Mouse (Mus musculus): ENCODE measurements around the gene Cyb561. TPM values are rescaled to one million over a fixed set of nuclear protein-coding genes. Genes with fewer than 3 reads are reported as not detected.

The Cyb561 gene
- polyA plus RNA-seq (2015; fragmentation: Nextera tagmentation; extraction: Ambion mirVana) = 41.3 and 42.2 TPM in 2 replicates

GRCm38 (mm10) chr11:105952911-105953386 is at the start of gene Cyb561:
TSS of gene Cyb561 (minus strand) at chr11:105953336.
- no peak for ATAC-seq (ENCODE audit: low FRiP score)
- no peaks in the 10 kb centered on the region for H3K4me1 ChIP-seq
- 79% methylated on average over 12 of the region's 12 CpGs for WGBS
- no peak within 1 kb of the TSS for H3K4me2 ChIP-seq
- H3K36me3 ChIP-seq = no peaks in the 10 kb centered on the region
- 0 out of 2 replicates have a peak, but pooled peaks cover 3% of the 10 kb centered on the region for H3K27me3 ChIP-seq (replicated peaks)
- no peak within 1 kb of the TSS for H3K9ac ChIP-seq (replicated peaks)
- H3K4me3 ChIP-seq (replicated peaks) = no peak within 1 kb of the TSS
- H3K27ac ChIP-seq (replicated peaks) = no peak within 1 kb of the TSS
- no peaks in the 10 kb centered on the region for H3K9me3 ChIP-seq (replicated peaks)

DNA sequence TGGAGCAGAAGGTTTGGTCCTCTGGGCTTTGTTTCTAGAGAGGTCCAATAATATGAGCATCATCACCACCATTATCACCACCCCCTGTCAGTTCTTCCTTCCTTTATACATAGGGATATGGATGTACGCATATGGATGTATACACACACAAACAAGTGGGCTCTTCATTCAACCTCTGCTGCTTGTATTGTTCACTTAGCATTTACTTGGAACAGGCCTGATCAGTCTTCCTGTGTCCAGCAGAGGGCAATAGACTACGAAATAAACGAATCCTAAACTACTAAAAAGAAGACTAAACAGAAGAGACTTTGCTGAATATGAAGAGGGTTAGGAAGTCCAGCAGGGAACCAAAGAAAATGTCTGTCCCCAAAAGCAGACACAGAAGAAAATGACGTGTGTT is 48.6 kb upstream of the Cyb561 start:
- WGBS = 41% methylated on average over 4 of the region's 4 CpGs
- no peak overlapping the region for H3K9ac ChIP-seq (replicated peaks)
- no peak overlapping the region for H3K4me2 ChIP-seq
- H3K27me3 ChIP-seq (replicated peaks) = no peaks in the 10 kb centered on the region
- H3K4me3 ChIP-seq (replicated peaks) = no peak overlapping the region
- H3K36me3 ChIP-seq = no peaks in the 10 kb centered on the region
- H3K4me1 ChIP-seq = peaks cover 5% of the 10 kb centered on the region
- no peaks in the 10 kb centered on the region for H3K9me3 ChIP-seq (replicated peaks)
- ATAC-seq (ENCODE audit: low FRiP score) = no peak
- H3K27ac ChIP-seq (replicated peaks) = no peak overlapping the region

DNA sequence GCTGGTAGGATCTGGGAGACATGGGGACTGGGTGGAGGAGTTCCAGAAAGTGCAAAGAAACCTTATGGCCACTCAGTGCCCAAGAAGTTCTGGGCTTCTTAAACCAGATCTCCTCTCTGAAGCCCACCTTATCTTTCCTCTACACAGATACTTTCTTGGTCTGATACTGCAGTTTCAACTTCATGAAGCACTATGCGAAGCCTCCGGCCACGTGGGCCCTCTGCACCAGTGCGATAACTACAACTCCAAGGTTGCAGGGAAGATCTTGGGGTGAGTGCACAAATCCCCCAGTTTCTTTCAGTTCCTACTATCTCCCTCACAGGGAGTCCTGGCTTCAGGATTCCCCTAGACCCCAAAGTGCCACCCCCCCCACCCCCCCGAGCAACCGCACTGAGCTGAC is 46.9 kb upstream of the Cyb561 start:
- 94% methylated on average over 6 of the region's 6 CpGs for WGBS
- no peaks in the 10 kb centered on the region for H3K4me1 ChIP-seq
- no peak overlapping the region for H3K4me2 ChIP-seq
- H3K36me3 ChIP-seq = no peaks in the 10 kb centered on the region
- no peak overlapping the region for H3K4me3 ChIP-seq (replicated peaks)
- no peak for ATAC-seq (ENCODE audit: low FRiP score)
- H3K9ac ChIP-seq (replicated peaks) = no peak overlapping the region
- no peak overlapping the region for H3K27ac ChIP-seq (replicated peaks)
- no peaks in the 10 kb centered on the region for H3K9me3 ChIP-seq (replicated peaks)
- H3K27me3 ChIP-seq (replicated peaks) = no peaks in the 10 kb centered on the region

- Histone ChIP-seq H3K4me2 (no peak within 1 kb of the TSS), H3K9ac (replicated peaks) (no peak within 1 kb of the TSS)
- no peak for ATAC-seq (ENCODE audit: low FRiP score)
Observed at GRCm38 (mm10) chr11:105994375-105994774, 41.2 kb upstream of the Cyb561 start, which contains the start of gene Ace3. TSS of gene Ace3 (plus strand) at chr11:105994675.

DNA sequence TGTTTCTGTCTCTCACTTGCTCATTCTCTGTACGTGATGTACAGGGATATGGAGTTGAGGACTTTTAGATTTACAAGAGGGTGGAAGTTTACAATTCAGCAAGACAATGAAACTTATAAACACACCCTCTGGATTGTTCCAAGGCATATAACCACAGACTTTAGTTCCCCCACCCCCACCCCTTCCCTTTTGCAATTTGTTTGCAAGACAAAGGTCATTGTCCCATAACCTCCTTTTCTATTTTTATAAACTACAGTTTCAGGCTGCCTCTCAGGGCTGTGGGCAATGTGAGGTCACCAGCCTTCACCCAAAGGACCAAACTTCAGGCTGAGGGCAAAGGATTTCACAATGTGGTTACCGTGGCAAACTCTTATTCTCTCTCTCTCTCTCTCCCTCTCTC is 37.1 kb upstream of the Cyb561 start:
- Histone ChIP-seq H3K27ac (replicated peaks) (no peak overlapping the region), H3K9me3 (replicated peaks) (no peaks in the 10 kb centered on the region), H3K27me3 (replicated peaks) (no peaks in the 10 kb centered on the region), H3K4me3 (replicated peaks) (no peak overlapping the region), H3K4me2 (no peak overlapping the region), H3K4me1 (no peaks in the 10 kb centered on the region), H3K9ac (replicated peaks) (no peak overlapping the region), H3K36me3 (no peaks in the 10 kb centered on the region)
- no peak for ATAC-seq (ENCODE audit: low FRiP score)
- 64% methylated on average over 2 of the region's 2 CpGs for WGBS

More at GRCm38 (mm10) chr11:105994375-105994774, 41.2 kb upstream of the Cyb561 start, which contains the start of gene Ace3:
- H3K36me3 ChIP-seq = no peaks in the 10 kb centered on the region
- WGBS = 90% methylated on average over 3 of the region's 3 CpGs
- H3K9me3 ChIP-seq (replicated peaks) = no peaks in the 10 kb centered on the region
- H3K4me1 ChIP-seq = no peaks in the 10 kb centered on the region
- no peaks in the 10 kb centered on the region for H3K27me3 ChIP-seq (replicated peaks)
- no peak within 1 kb of the TSS for H3K4me3 ChIP-seq (replicated peaks)
- no peak within 1 kb of the TSS for H3K27ac ChIP-seq (replicated peaks)

DNA sequence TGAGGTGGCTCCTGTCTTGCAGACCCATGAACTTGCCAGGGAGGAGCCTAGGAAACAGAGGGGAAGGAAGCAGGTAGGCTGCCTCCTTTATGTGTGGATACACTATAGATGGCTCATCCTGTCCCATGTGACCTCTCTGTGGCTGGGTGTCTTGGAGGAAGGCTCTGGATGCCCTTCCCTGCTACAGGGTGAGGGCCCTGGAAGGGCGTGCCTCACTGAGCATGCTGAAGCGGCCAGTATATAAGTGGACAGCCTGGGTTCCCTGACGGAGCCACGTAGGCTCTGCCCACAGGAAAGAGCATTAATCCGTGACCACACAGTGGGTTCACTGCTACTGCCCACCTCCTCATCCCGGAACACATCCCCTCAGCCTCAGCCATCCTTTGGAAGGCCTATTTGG is 36.3 kb upstream of the Cyb561 start:
- WGBS = 74% methylated on average over 6 of the region's 6 CpGs

DNA sequence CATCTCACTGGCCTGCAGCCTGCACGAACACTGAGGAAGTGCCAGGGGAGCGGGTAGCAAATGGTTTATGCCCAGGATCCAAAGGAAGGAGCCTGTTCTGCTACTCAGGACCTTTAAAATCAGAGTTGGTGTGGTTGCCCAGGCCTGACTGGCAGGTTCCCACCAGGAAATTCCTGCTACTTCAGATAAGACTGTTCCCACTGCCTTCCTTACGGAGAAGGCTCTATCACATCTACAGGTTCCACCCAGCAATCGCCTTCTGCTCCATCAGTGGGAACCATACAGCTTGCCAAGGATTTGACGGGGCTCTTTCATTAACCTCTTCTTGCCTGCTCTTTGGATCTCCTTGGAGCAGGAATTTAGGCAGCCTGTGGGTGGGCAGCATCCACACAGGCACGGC is 34.3 kb upstream of the Cyb561 start:
- Histone ChIP-seq H3K4me1 (no peaks in the 10 kb centered on the region), H3K9me3 (replicated peaks) (no peaks in the 10 kb centered on the region), H3K27ac (replicated peaks) (no peak overlapping the region), H3K4me3 (replicated peaks) (no peak overlapping the region), H3K27me3 (replicated peaks) (no peaks in the 10 kb centered on the region), H3K36me3 (no peaks in the 10 kb centered on the region), H3K4me2 (no peak overlapping the region), H3K9ac (replicated peaks) (no peak overlapping the region)
- ATAC-seq (ENCODE audit: low FRiP score) = no peak
- WGBS = 77% methylated on average over 6 of the region's 6 CpGs

More for the DNA sequence above, 36.3 kb upstream of the Cyb561 start:
- Histone ChIP-seq H3K4me1 (no peaks in the 10 kb centered on the region), H3K9ac (replicated peaks) (no peak overlapping the region), H3K27me3 (replicated peaks) (no peaks in the 10 kb centered on the region), H3K4me3 (replicated peaks) (no peak overlapping the region), H3K9me3 (replicated peaks) (no peaks in the 10 kb centered on the region), H3K4me2 (no peak overlapping the region), H3K27ac (replicated peaks) (no peak overlapping the region), H3K36me3 (no peaks in the 10 kb centered on the region)
- no peak for ATAC-seq (ENCODE audit: low FRiP score)

- no peak overlapping the region for H3K9ac ChIP-seq (replicated peaks)
- ATAC-seq (ENCODE audit: low FRiP score) = no peak
- H3K36me3 ChIP-seq = no peaks in the 10 kb centered on the region
- no peak overlapping the region for H3K4me3 ChIP-seq (replicated peaks)
- no peaks in the 10 kb centered on the region for H3K4me1 ChIP-seq
- no peaks in the 10 kb centered on the region for H3K9me3 ChIP-seq (replicated peaks)
- 67% methylated on average over 4 of the region's 4 CpGs for WGBS
- no peaks in the 10 kb centered on the region for H3K27me3 ChIP-seq (replicated peaks)
- no peak overlapping the region for H3K27ac ChIP-seq (replicated peaks)
- no peak overlapping the region for H3K4me2 ChIP-seq
Observed at GRCm38 (mm10) chr11:105984452-105984851, 31.3 kb upstream of the Cyb561 start.

- Histone ChIP-seq H3K9ac (replicated peaks) (no peak overlapping the region), H3K4me1 (no peaks in the 10 kb centered on the region), H3K36me3 (no peaks in the 10 kb centered on the region), H3K4me3 (replicated peaks) (no peak overlapping the region), H3K27ac (replicated peaks) (no peak overlapping the region), H3K4me2 (no peak overlapping the region), H3K9me3 (replicated peaks) (no peaks in the 10 kb centered on the region), H3K27me3 (replicated peaks) (0 out of 2 replicates have a peak, but pooled peaks cover 4% of the 10 kb centered on the region)
- ATAC-seq (ENCODE audit: low FRiP score) = no peak
- 65% methylated on average over 5 of the region's 5 CpGs for WGBS
Observed at GRCm38 (mm10) chr11:105978634-105979033, 25.5 kb upstream of the Cyb561 start.

DNA sequence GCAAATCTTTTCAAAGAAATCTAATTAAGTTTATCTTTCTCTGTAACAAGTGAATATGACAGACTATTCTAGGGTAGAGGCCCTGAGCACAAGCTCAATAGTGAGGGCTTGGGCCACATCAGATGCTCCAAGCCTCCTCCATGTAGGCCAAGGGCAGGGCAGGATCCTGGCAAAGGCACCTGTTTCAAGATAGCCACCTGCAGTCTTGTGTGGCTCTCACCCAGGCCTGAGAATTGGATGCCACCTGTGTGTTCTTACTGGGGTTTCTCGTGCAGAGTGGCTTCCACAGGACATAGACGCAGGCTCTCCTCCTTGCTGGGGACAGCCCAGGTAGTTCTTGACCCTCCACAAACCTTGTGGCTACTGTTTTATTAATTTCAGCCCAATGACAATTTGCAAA is 25.1 kb upstream of the Cyb561 start:
- no peaks in the 10 kb centered on the region for H3K36me3 ChIP-seq

GRCm38 (mm10) chr11:105975636-105976035 is 22.5 kb upstream of the Cyb561 start:
- ATAC-seq (ENCODE audit: low FRiP score) = no peak

More for the DNA sequence above, 25.1 kb upstream of the Cyb561 start:
- Histone ChIP-seq H3K4me1 (no peaks in the 10 kb centered on the region), H3K27ac (replicated peaks) (no peak overlapping the region), H3K9me3 (replicated peaks) (no peaks in the 10 kb centered on the region), H3K4me3 (replicated peaks) (no peak overlapping the region), H3K27me3 (replicated peaks) (0 out of 2 replicates have a peak, but pooled peaks cover 4% of the 10 kb centered on the region), H3K4me2 (no peak overlapping the region), H3K9ac (replicated peaks) (no peak overlapping the region)
- 85% methylated on average over 2 of the region's 2 CpGs for WGBS
- ATAC-seq (ENCODE audit: low FRiP score) = no peak

GRCm38 (mm10) chr11:105975050-105975449 is 21.9 kb upstream of the Cyb561 start:
- no peak overlapping the region for H3K27ac ChIP-seq (replicated peaks)

More at GRCm38 (mm10) chr11:105975636-105976035, 22.5 kb upstream of the Cyb561 start:
- H3K4me1 ChIP-seq = no peaks in the 10 kb centered on the region
- H3K4me2 ChIP-seq = no peak overlapping the region
- no peak overlapping the region for H3K4me3 ChIP-seq (replicated peaks)
- H3K27ac ChIP-seq (replicated peaks) = no peak overlapping the region
- peaks cover 11% of the 10 kb centered on the region; the same call in 1 of the 2 replicates for H3K27me3 ChIP-seq (replicated peaks)
- no peaks in the 10 kb centered on the region for H3K9me3 ChIP-seq (replicated peaks)
- 93% methylated on average over 5 of the region's 5 CpGs for WGBS
- H3K36me3 ChIP-seq = no peaks in the 10 kb centered on the region
- no peak overlapping the region for H3K9ac ChIP-seq (replicated peaks)

More at GRCm38 (mm10) chr11:105975050-105975449, 21.9 kb upstream of the Cyb561 start:
- Histone ChIP-seq H3K4me2 (no peak overlapping the region), H3K36me3 (no peaks in the 10 kb centered on the region), H3K9ac (replicated peaks) (no peak overlapping the region), H3K27me3 (replicated peaks) (peaks cover 15% of the 10 kb centered on the region), H3K4me1 (no peaks in the 10 kb centered on the region), H3K4me3 (replicated peaks) (no peak overlapping the region), H3K9me3 (replicated peaks) (no peaks in the 10 kb centered on the region)
- ATAC-seq (ENCODE audit: low FRiP score) = no peak
- 69% methylated on average over 3 of the region's 3 CpGs for WGBS

All from neural tube, embryonic 15.5 days (tissue).